Comparison of ENCODE assay signal across 7 mouse cellular contexts in the genomic region with DNA sequence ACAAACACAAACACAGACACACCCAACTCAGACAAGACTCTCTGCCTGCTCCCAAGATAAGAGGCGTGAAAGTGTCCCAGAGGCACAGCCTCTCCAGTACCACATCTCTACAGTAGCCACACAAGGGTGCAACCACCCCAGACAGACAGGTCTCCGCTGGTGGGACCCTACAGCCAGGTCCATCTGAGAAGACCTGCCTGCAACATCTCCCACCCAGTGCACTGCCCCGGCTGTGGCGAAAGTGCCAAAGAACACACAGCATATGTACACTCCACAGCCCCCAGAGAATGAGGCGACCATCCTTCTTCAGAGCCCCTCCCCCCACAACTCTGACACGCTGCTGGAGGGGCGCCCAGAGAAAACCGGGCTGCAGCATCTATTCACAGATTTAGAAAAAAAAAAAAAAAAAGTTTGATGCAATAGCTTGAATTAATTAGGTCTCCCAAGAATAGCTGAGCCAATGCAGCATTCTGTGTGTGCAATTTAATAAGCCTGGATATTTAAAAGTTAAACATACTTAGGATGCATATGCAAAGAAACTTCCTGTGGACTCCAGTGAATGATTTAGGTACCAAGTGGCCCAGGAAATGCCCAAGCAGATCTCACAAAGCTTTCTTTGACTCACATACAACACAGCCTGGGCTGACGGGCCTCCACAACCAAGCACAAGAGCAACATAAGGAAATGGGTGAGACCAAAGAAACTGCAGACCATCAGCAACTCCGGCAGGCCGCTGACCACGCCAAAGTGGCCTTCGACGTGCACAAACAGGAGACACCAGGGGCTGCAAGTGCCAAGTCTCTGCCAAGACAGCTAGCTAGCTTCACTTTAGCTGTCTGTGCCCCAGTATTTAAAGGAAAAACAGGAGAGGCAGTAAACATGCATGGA. TPM values are rescaled to one million over a fixed set of nuclear protein-coding genes. Genes with fewer than 3 reads are reported as not detected.
DNase-seq lines count a peak whose midpoint lies in the region; ATAC-seq and TF ChIP-seq lines count a peak whose summit lies in the region.

No protein-coding gene starts in this region.

- no peak for ATAC-seq in embryonic facial prominence, embryonic 14.5 days (ENCODE audit: low read depth)
- ATAC-seq in intestine, embryonic 15.5 days: no peak
- no peak for ATAC-seq in monocyte, adult 5-6 weeks (replicated peaks; ENCODE audit: insufficient number of reproducible peaks, low FRiP score, low TSS enrichment, poor library complexity, severe bottlenecking)

- DNase-seq in left cerebral cortex, adult 2 months (ENCODE audit: extremely low spot score in 1 of 2, low spot score in 2 of 2): no peak
- no peak for DNase-seq in left cerebral cortex, adult 18-20 months (ENCODE audit: low spot score in 2 of 2)
- peak; percentile 39 for DNase-seq in Muller cell, postnatal 12 days (ENCODE audit: inconsistent ontology term)
- DNase-seq in embryonic facial prominence, embryonic 14.5 days (ENCODE audit: low spot score): no peak
- peak; percentile 56 for DNase-seq in naive thymus-derived CD4-positive, alpha-beta T cell, adult 2 months (ENCODE audit: low read depth)

- no peaks in the 10 kb centered on the region for H3K27me3 ChIP-seq in embryonic facial prominence, embryonic 14.5 days (replicated peaks; ENCODE audit: control insufficient read depth, insufficient read depth, low read length)
- H3K27me3 ChIP-seq in intestine, embryonic 15.5 days (replicated peaks): no peaks in the 10 kb centered on the region

- H3K9me3 ChIP-seq in embryonic facial prominence, embryonic 14.5 days (ENCODE audit: control insufficient read depth, low read length): no peaks in the 10 kb centered on the region
- no peaks in the 10 kb centered on the region for H3K9me3 ChIP-seq in intestine, embryonic 15.5 days

- WGBS in embryonic facial prominence, embryonic 14.5 days: 8% methylated on average over 14 of the region's 14 CpGs
- 5% methylated on average over 14 of the region's 14 CpGs for WGBS in intestine, embryonic 15.5 days

- peaks cover 54% of the 10 kb centered on the region for H3K4me1 ChIP-seq in embryonic facial prominence, embryonic 14.5 days (ENCODE audit: control insufficient read depth, insufficient read depth, low read length)
- H3K4me1 ChIP-seq in intestine, embryonic 15.5 days (replicated peaks): peaks cover 52% of the 10 kb centered on the region

- peak overlapping the region; percentile 86 for H3K27ac ChIP-seq in left cerebral cortex, adult 2 months
- peak overlapping the region; percentile 88 for H3K27ac ChIP-seq in embryonic facial prominence, embryonic 14.5 days (replicated peaks; ENCODE audit: low read depth, low read length)
- H3K27ac ChIP-seq in intestine, embryonic 15.5 days: peak overlapping the region; percentile 86

- intact Hi-C loops in left cerebral cortex, adult 2 months (cut with DNase I): loop anchor here (2.0 to 5.0 kb wide), 2 partner anchors 42 to 73 kb away; no protein-coding TSS in a partner anchor

- peak overlapping the region; percentile 93 for H3K4me2 ChIP-seq in embryonic facial prominence, embryonic 14.5 days (ENCODE audit: low read depth, low read length)
- peak overlapping the region; percentile 91 for H3K4me2 ChIP-seq in intestine, embryonic 15.5 days (replicated peaks)

- peak overlapping the region; percentile 85 for H3K4me3 ChIP-seq in left cerebral cortex, adult 2 months
- peak overlapping the region; percentile 87 for H3K4me3 ChIP-seq in embryonic facial prominence, embryonic 14.5 days (ENCODE audit: low read depth, low read length)
- H3K4me3 ChIP-seq in intestine, embryonic 15.5 days (replicated peaks): peak overlapping the region; percentile 80

- no peak for TF ChIP-seq CTCF in left cerebral cortex, adult 2 months (IDR thresholded peaks at IDR 0.05)

- peaks cover 4% of the 10 kb centered on the region; the same call in 1 of the 2 replicates for H3K36me3 ChIP-seq in embryonic facial prominence, embryonic 14.5 days (ENCODE audit: control insufficient read depth, insufficient read depth, low read length)
- H3K36me3 ChIP-seq in intestine, embryonic 15.5 days: no peaks in the 10 kb centered on the region

- peak overlapping the region; percentile 94 for H3K9ac ChIP-seq in embryonic facial prominence, embryonic 14.5 days (ENCODE audit: low read depth, low read length)
- H3K9ac ChIP-seq in intestine, embryonic 15.5 days: peak overlapping the region; percentile 95

RNA-seq across cellular contexts. Expression of a gene that starts 1.9 kb away (rescaled TPM):
- total RNA-seq in left cerebral cortex, adult 2 months (2021): 100 to 1,000 TPM; 113 to 119 TPM
- 100 to 1,000 TPM; 115 to 128 TPM for total RNA-seq in left cerebral cortex, adult 18-20 months (2021)
- 34.1 and 34.9 TPM in 2 replicates for polyA plus RNA-seq in embryonic facial prominence, embryonic 14.5 days (2014; fragmentation: Nextera tagmentation; extraction: Ambion mirVana)
- polyA plus RNA-seq in intestine, embryonic 15.5 days (2015; fragmentation: Nextera tagmentation; extraction: Ambion mirVana): 13.3 and 13.8 TPM in 2 replicates
- 13.5 to 26.2 TPM (median 17.7 TPM) in 3 replicates for total RNA-seq in monocyte, adult 5-6 weeks (2017)

RNA-seq across cellular contexts. Expression of a gene that starts 29.1 kb away (rescaled TPM):
- total RNA-seq in left cerebral cortex, adult 2 months (2021): 10 to 100 TPM; 25.9 to 28.8 TPM
- total RNA-seq in left cerebral cortex, adult 18-20 months (2021): 10 to 100 TPM; 28.0 to 29.5 TPM
- 66.1 and 68.5 TPM in 2 replicates for polyA plus RNA-seq in embryonic facial prominence, embryonic 14.5 days (2014; fragmentation: Nextera tagmentation; extraction: Ambion mirVana)
- 64.1 and 74.9 TPM in 2 replicates for polyA plus RNA-seq in intestine, embryonic 15.5 days (2015; fragmentation: Nextera tagmentation; extraction: Ambion mirVana)
- 15.4 to 17.5 TPM (median 17.0 TPM) in 3 replicates for total RNA-seq in monocyte, adult 5-6 weeks (2017)

Comparison
In these comparisons a context has a peak if more than half of its experiments do, and no peak if none do; other contexts are left out.
1. DNase-seq: peak in Muller cell, postnatal 12 days (single experiment) and naive thymus-derived CD4-positive, alpha-beta T cell, adult 2 months (single experiment); none in left cerebral cortex, adult 2 months (0 of 2), left cerebral cortex, adult 18-20 months (0 of 2) and embryonic facial prominence, embryonic 14.5 days (single experiment).
2. Peak in every context shown above with its lines, with median percentiles within 50 percentile points of each other: H3K27ac ChIP-seq and H3K4me3 ChIP-seq.